Mouse (Mus musculus) neural tube, embryonic 14.5 days (tissue): ENCODE data around the gene Lrba. TPM values are rescaled to one million over a fixed set of nuclear protein-coding genes. Genes with fewer than 3 reads are reported as not detected.
A peak's percentile ranks its signal among the peaks of the same experiment; 100 is the strongest.

ENCODE experiments used
- ATAC-seq: fragments of 200-750 bp; cut with Nextera tagmentation; 2 replicates; pipeline ENCODE4 v1.8.0; 2017; ENCODE audit warnings: low read depth, mild to moderate bottlenecking, moderate TSS enrichment, moderate library complexity
- H3K27ac ChIP-seq: fragments of 300-500 bp; sonication (generic); 2 replicates; pipeline ENCODE4 v1.5.1; 2014; ENCODE audit warnings: low read depth, mild to moderate bottlenecking, control low read depth, low read length, moderate library complexity, mixed read lengths
- H3K27me3 ChIP-seq: fragments of 300-500 bp; sonication (generic); 2 replicates; pipeline ENCODE4 v1.6.1; 2014; ENCODE audit warnings: low read length; ENCODE audit not compliant: control insufficient read depth, insufficient read depth
- H3K36me3 ChIP-seq: fragments of 300-500 bp; sonication (generic); 2 replicates; pipeline ENCODE4 v1.6.1; 2014; ENCODE audit warnings: low read length, mixed read lengths; ENCODE audit not compliant: control insufficient read depth, insufficient read depth
- H3K4me1 ChIP-seq: fragments of 300-500 bp; sonication (generic); 2 replicates; pipeline ENCODE4 v1.6.1; 2014; ENCODE audit warnings: low read length; ENCODE audit not compliant: control insufficient read depth, insufficient read depth
- H3K4me2 ChIP-seq: fragments of 300-500 bp; sonication (generic); 2 replicates; pipeline ENCODE4 v1.6.1; 2014; ENCODE audit warnings: mild to moderate bottlenecking, low read depth, low read length, control low read depth
- H3K4me3 ChIP-seq: fragments of 300-500 bp; sonication (generic); 2 replicates; pipeline ENCODE4 v1.5.1; 2014; ENCODE audit warnings: low read depth, low read length, control low read depth, mixed read lengths
- H3K9ac ChIP-seq: fragments of 300-500 bp; sonication (generic); replicated peaks from 2 replicates; pipeline ENCODE4 v1.6.1; 2014; ENCODE audit warnings: low read depth, mild to moderate bottlenecking, control low read depth, low read length, mixed read lengths
- H3K9me3 ChIP-seq: fragments of 300-500 bp; sonication (generic); 2 replicates; pipeline ENCODE4 v1.6.1; 2016; ENCODE audit warnings: low read length; ENCODE audit not compliant: control insufficient read depth
- WGBS: fragments of 180-500 bp; shearing (Covaris S2); extraction: QIAGEN DNeasy Blood & Tissue Kit; methylation state at CpG from one replicate; pipeline ENCODE4 v1.1.7; 2014; 5-methylcytosine and 5-hydroxymethylcytosine counted together
- polyA plus RNA-seq: library from polyadenylated mRNA; unstranded; fragments of >200 nt; fragmentation: Nextera tagmentation; extraction: Ambion mirVana; gene quantifications from 2 replicates; pipeline ENCODE4 v1.2.1, GENCODE M21; 2014

The Lrba gene
- polyA plus RNA-seq, 1 experiment from 2014 or later: 13.6 TPM

GRCm38 (mm10) chr3:86768969-86769368 is 544.5 kb downstream of the Lrba start:
- no peak overlapping the region for H3K9ac ChIP-seq
- no peak overlapping the region for H3K27ac ChIP-seq

GRCm38 (mm10) chr3:86774566-86775443 is 550.3 kb downstream of the Lrba start:
- Histone ChIP-seq H3K27me3 (no peaks in the 10 kb centered on the region), H3K36me3 (no peaks in the 10 kb centered on the region), H3K4me2 (no peak overlapping the region), H3K9me3 (no peaks in the 10 kb centered on the region), H3K27ac (peak overlapping the region; percentile 35; the same call in 1 of the 2 replicates), H3K9ac (no peak overlapping the region), H3K4me3 (no peak overlapping the region), H3K4me1 (peaks cover 13% of the 10 kb centered on the region; the same call in 1 of the 2 replicates)
- WGBS: 32% methylated on average over 14 of the region's 14 CpGs
- peak; percentile 45 for ATAC-seq

More at GRCm38 (mm10) chr3:86768969-86769368, 544.5 kb downstream of the Lrba start:
- no peak overlapping the region for H3K4me2 ChIP-seq
- H3K9me3 ChIP-seq: no peaks in the 10 kb centered on the region
- no peak for ATAC-seq
- H3K4me3 ChIP-seq: no peak overlapping the region
- H3K27me3 ChIP-seq: no peaks in the 10 kb centered on the region
- WGBS: 42% methylated on average over 6 of the region's 6 CpGs
- no peaks in the 10 kb centered on the region for H3K36me3 ChIP-seq
- H3K4me1 ChIP-seq: no peaks in the 10 kb centered on the region

- no peak overlapping the region for H3K4me3 ChIP-seq
- no peaks in the 10 kb centered on the region for H3K36me3 ChIP-seq
- 63% methylated on average over 6 of the region's 6 CpGs for WGBS
- no peak overlapping the region for H3K9ac ChIP-seq
- H3K9me3 ChIP-seq: no peaks in the 10 kb centered on the region
- peak; percentile 47 for ATAC-seq
- H3K4me2 ChIP-seq: no peak overlapping the region
- peaks cover 13% of the 10 kb centered on the region; the same call in 1 of the 2 replicates for H3K4me1 ChIP-seq
- H3K27ac ChIP-seq: peak overlapping the region; percentile 35; the same call in 1 of the 2 replicates
- no peaks in the 10 kb centered on the region for H3K27me3 ChIP-seq
These were observed 551.0 kb downstream of the Lrba start for GRCm38 (mm10) chr3:86775444-86775828.

GRCm38 (mm10) chr3:86779704-86780103 is 555.2 kb downstream of the Lrba start:
- no peak overlapping the region for H3K9ac ChIP-seq
- no peaks in the 10 kb centered on the region for H3K9me3 ChIP-seq
- WGBS: 80% methylated on average over 4 of the region's 4 CpGs
- peaks cover 3% of the 10 kb centered on the region; the same call in 1 of the 2 replicates for H3K36me3 ChIP-seq
- no peak for ATAC-seq
- no peak overlapping the region for H3K4me2 ChIP-seq
- H3K4me3 ChIP-seq: no peak overlapping the region
- no peaks in the 10 kb centered on the region for H3K27me3 ChIP-seq
- no peak overlapping the region for H3K27ac ChIP-seq
- H3K4me1 ChIP-seq: peaks cover 11% of the 10 kb centered on the region; the same call in 1 of the 2 replicates

- no peak for ATAC-seq
- H3K9ac ChIP-seq: no peak overlapping the region
- no peaks in the 10 kb centered on the region for H3K9me3 ChIP-seq
- peaks cover 24% of the 10 kb centered on the region for H3K36me3 ChIP-seq
- H3K27me3 ChIP-seq: no peaks in the 10 kb centered on the region
- H3K4me1 ChIP-seq: peaks cover 10% of the 10 kb centered on the region
- H3K27ac ChIP-seq: no peak overlapping the region
- H3K4me3 ChIP-seq: no peak overlapping the region
- no peak overlapping the region for H3K4me2 ChIP-seq
- WGBS: 97% methylated on average over 3 of the region's 3 CpGs
These were observed 559.6 kb downstream of the Lrba start for GRCm38 (mm10) chr3:86784051-86784450.

GRCm38 (mm10) chr3:86784930-86785329 is 560.5 kb downstream of the Lrba start:
- H3K36me3 ChIP-seq: peaks cover 28% of the 10 kb centered on the region
- H3K27ac ChIP-seq: no peak overlapping the region
- peaks cover 11% of the 10 kb centered on the region for H3K4me1 ChIP-seq
- H3K9me3 ChIP-seq: no peaks in the 10 kb centered on the region
- H3K9ac ChIP-seq: no peak overlapping the region
- no peak overlapping the region for H3K4me3 ChIP-seq
- ATAC-seq: no peak
- 86% methylated on average over 11 of the region's 11 CpGs for WGBS
- no peak overlapping the region for H3K4me2 ChIP-seq
- no peaks in the 10 kb centered on the region for H3K27me3 ChIP-seq

GRCm38 (mm10) chr3:86786280-86786679 is 561.8 kb downstream of the Lrba start:
- H3K9ac ChIP-seq: no peak overlapping the region
- H3K36me3 ChIP-seq: peaks cover 28% of the 10 kb centered on the region
- H3K9me3 ChIP-seq: no peaks in the 10 kb centered on the region
- peaks cover 11% of the 10 kb centered on the region for H3K4me1 ChIP-seq
- no peak overlapping the region for H3K4me3 ChIP-seq
- no peak for ATAC-seq
- H3K27ac ChIP-seq: no peak overlapping the region
- WGBS: 81% methylated on average over 12 of the region's 12 CpGs
- H3K4me2 ChIP-seq: no peak overlapping the region
- H3K27me3 ChIP-seq: no peaks in the 10 kb centered on the region

- H3K36me3 ChIP-seq: peaks cover 32% of the 10 kb centered on the region
- H3K4me1 ChIP-seq: peaks cover 11% of the 10 kb centered on the region
- peak overlapping the region; percentile 52 for H3K27ac ChIP-seq
- WGBS: 67% methylated on average over 11 of the region's 11 CpGs
- H3K9me3 ChIP-seq: no peaks in the 10 kb centered on the region
- no peaks in the 10 kb centered on the region for H3K27me3 ChIP-seq
- peak; percentile 77 for ATAC-seq
- H3K4me3 ChIP-seq: no peak overlapping the region
- H3K9ac ChIP-seq: no peak overlapping the region
- no peak overlapping the region for H3K4me2 ChIP-seq
These were observed 562.4 kb downstream of the Lrba start for GRCm38 (mm10) chr3:86786845-86787351.
